Mouse (Mus musculus): Measurements from ENCODE around the gene Wwc1. TPM values are rescaled to one million over a fixed set of nuclear protein-coding genes. Genes with fewer than 3 reads are reported as not detected.

Gene Wwc1
- polyA plus RNA-seq, 1 experiment from 2014 or later: 2.0 TPM

DNA sequence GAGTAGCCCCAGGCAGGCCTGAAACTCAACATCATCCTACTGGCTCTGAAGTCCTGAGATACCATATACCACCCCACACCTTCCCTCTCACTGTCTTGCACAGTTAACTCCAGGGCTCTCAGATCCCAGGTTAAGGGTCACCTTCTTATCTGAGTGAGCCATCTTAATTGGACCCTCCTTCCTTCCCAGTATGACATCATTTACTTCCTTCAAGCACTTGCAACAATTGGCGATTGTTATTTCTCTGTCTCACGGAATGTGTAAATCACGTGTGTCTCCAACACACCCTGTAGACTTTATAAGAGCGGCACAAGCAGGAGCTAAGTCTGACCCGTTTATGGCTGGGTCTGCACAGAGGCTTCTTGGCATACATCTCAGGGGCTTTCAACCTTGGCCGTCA lies 35.1 kb downstream of the Wwc1 start:
- H3K9me3 ChIP-seq (ENCODE audit: control insufficient read depth, low read length): no peaks in the 10 kb centered on the region
- no peak overlapping the region for H3K4me2 ChIP-seq (ENCODE audit: low read length)
- no peak for ATAC-seq (ENCODE audit: insufficient number of reproducible peaks, insufficient read depth, low FRiP score, low read depth)
- 66% methylated on average over 6 of the region's 6 CpGs for WGBS
- H3K4me1 ChIP-seq (ENCODE audit: control insufficient read depth in 2 of 2, insufficient read depth in 2 of 2, low read length in 2 of 2): peaks cover 10% of the 10 kb centered on the region in 2 experiments
- no peak overlapping the region for H3K4me3 ChIP-seq (ENCODE audit: control insufficient read depth in 1 of 2, insufficient read depth in 1 of 2, low read depth in 1 of 2, low read length in 2 of 2)
- H3K27ac ChIP-seq (replicated peaks in 1 of 2; ENCODE audit: control insufficient read depth in 1 of 2, insufficient read depth in 1 of 2, low read depth in 2 of 2, low read length in 2 of 2): no peak overlapping the region
- H3K27me3 ChIP-seq (ENCODE audit: control insufficient read depth, insufficient read depth, low read length): no peaks in the 10 kb centered on the region
- no peaks in the 10 kb centered on the region for H3K36me3 ChIP-seq (ENCODE audit: control insufficient read depth, insufficient read depth, low read length)
- H3K9ac ChIP-seq (ENCODE audit: low read length): no peak overlapping the region

DNA sequence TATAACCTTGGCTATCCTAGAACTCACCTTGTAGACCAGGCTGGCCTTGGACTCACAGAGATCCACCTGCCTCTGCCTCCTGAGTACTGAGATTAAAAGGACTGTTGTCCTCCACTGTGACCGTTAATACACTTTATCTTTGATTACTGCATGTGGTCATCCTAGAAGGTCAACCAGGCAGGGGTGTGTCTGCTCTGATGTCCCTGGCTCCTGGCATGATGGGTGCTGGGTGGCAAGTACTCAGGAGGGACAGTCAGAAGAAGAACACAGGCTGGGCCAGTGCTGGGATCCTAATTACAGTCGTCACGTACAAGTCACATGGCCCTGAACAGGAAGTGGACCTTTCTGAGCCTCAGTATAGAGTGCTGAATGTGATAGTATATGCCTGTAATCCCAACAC lies 38.7 kb downstream of the Wwc1 start:
- H3K4me3 ChIP-seq (ENCODE audit: control insufficient read depth in 1 of 2, insufficient read depth in 1 of 2, low read depth in 1 of 2, low read length in 2 of 2): no peak overlapping the region
- H3K4me1 ChIP-seq (ENCODE audit: control insufficient read depth in 2 of 2, insufficient read depth in 2 of 2, low read length in 2 of 2): no peaks in the 10 kb centered on the region
- no peak overlapping the region for H3K27ac ChIP-seq (replicated peaks in 1 of 2; ENCODE audit: control insufficient read depth in 1 of 2, insufficient read depth in 1 of 2, low read depth in 2 of 2, low read length in 2 of 2)
- no peak for ATAC-seq (ENCODE audit: insufficient number of reproducible peaks, insufficient read depth, low FRiP score, low read depth)
- no peak overlapping the region for H3K4me2 ChIP-seq (ENCODE audit: low read length)
- WGBS: 58% methylated on average over 3 of the region's 3 CpGs
- no peaks in the 10 kb centered on the region for H3K9me3 ChIP-seq (ENCODE audit: control insufficient read depth, low read length)
- no peaks in the 10 kb centered on the region for H3K36me3 ChIP-seq (ENCODE audit: control insufficient read depth, insufficient read depth, low read length)
- H3K9ac ChIP-seq (ENCODE audit: low read length): no peak overlapping the region
- H3K27me3 ChIP-seq (ENCODE audit: control insufficient read depth, insufficient read depth, low read length): no peaks in the 10 kb centered on the region

DNA sequence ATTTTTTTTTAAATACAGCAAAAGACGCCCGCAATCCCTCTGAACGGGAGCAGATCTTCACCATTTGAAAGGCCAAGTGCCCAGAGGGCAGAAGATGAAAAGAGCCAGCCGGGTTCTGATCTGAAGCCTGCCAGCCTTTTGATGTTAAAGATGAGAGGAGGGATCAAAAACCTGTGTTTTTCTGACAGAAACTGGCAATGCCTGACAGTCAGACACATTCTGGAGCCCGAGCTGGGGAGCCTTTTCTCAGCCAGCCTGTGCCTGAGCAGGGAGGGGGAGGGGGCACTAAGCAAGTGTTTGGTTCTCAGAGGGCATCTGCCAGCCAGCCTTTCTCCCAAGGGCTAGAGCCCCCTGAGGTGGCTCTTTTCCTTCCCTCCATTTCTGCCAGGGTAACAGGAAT lies 39.3 kb downstream of the Wwc1 start:
- H3K27me3 ChIP-seq (ENCODE audit: control insufficient read depth, insufficient read depth, low read length): no peaks in the 10 kb centered on the region
- 72% methylated on average over 5 of the region's 5 CpGs for WGBS
- H3K4me1 ChIP-seq (ENCODE audit: control insufficient read depth in 2 of 2, insufficient read depth in 2 of 2, low read length in 2 of 2): no peaks in the 10 kb centered on the region
- H3K36me3 ChIP-seq (ENCODE audit: control insufficient read depth, insufficient read depth, low read length): no peaks in the 10 kb centered on the region
- H3K4me3 ChIP-seq (ENCODE audit: control insufficient read depth in 1 of 2, insufficient read depth in 1 of 2, low read depth in 1 of 2, low read length in 2 of 2): no peak overlapping the region
- H3K9ac ChIP-seq (ENCODE audit: low read length): no peak overlapping the region
- H3K9me3 ChIP-seq (ENCODE audit: control insufficient read depth, low read length): no peaks in the 10 kb centered on the region
- ATAC-seq (ENCODE audit: insufficient number of reproducible peaks, insufficient read depth, low FRiP score, low read depth): no peak
- no peak overlapping the region for H3K27ac ChIP-seq (replicated peaks in 1 of 2; ENCODE audit: control insufficient read depth in 1 of 2, insufficient read depth in 1 of 2, low read depth in 2 of 2, low read length in 2 of 2)
- no peak overlapping the region for H3K4me2 ChIP-seq (ENCODE audit: low read length)

DNA sequence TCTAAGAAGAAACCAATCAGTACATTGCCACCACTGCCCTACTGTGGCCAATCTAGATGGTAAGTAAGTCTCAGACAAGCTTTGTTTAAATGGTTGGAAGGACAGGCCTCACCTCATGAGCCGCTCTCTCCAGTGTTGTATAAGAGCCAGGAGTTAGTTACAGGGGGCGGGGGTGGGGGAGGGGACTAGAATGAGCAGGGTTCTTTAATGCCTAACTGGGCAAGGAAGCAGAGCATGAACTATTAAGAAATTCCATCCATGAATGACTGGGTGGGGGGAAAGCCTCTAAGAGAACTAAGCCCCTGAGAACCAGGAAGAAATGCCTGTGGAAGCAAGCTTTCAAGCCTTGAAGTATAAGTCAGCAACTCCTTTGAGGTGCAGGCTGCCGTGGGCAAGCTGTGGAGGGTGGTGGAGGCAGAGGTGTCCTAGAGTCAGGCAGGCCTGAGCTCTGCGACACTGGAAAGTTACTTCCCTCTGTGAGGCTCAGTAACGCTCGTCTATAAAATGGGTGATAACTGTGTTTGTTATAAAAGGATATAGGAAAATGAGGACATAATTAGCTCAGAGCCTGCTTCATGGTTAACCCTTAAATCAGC lies 41.4 kb downstream of the Wwc1 start:
- 67% methylated on average over 6 of the region's 6 CpGs for WGBS
- Histone ChIP-seq H3K36me3 (ENCODE audit: control insufficient read depth, insufficient read depth, low read length) (no peaks in the 10 kb centered on the region), H3K4me3 (ENCODE audit: control insufficient read depth in 1 of 2, insufficient read depth in 1 of 2, low read depth in 1 of 2, low read length in 2 of 2) (no peak overlapping the region), H3K4me1 (ENCODE audit: control insufficient read depth in 2 of 2, insufficient read depth in 2 of 2, low read length in 2 of 2) (peaks cover 0 to 3% of the 10 kb centered on the region in 2 experiments; a peak in 1 of 4 replicates), H3K27ac (replicated peaks in 1 of 2; ENCODE audit: control insufficient read depth in 1 of 2, insufficient read depth in 1 of 2, low read depth in 2 of 2, low read length in 2 of 2) (no peak overlapping the region), H3K27me3 (ENCODE audit: control insufficient read depth, insufficient read depth, low read length) (no peaks in the 10 kb centered on the region), H3K9ac (ENCODE audit: low read length) (no peak overlapping the region), H3K9me3 (ENCODE audit: control insufficient read depth, low read length) (no peaks in the 10 kb centered on the region), H3K4me2 (ENCODE audit: low read length) (no peak overlapping the region)
- ATAC-seq (ENCODE audit: insufficient number of reproducible peaks, insufficient read depth, low FRiP score, low read depth): no peak

DNA sequence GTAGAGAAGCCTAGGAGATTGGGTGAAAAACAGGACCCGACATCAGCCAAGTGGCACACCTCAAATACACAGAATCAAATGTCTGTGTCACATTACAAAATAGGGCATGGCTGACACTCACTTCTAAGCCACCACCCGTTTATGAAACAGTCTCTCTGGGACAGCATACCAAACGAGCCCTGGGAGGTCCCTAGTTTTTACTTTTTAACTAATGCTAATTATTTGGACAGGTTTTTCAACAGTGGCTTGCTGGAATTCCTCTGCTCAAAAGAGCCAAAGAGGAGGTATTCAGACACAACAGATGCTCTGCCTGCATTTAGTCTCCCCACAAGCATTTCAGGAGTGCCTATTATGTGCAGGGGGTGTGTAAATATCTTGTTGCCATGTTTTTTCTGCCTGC lies 44.7 kb downstream of the Wwc1 start:
- Histone ChIP-seq H3K9ac (ENCODE audit: low read length) (no peak overlapping the region), H3K4me1 (ENCODE audit: control insufficient read depth in 2 of 2, insufficient read depth in 2 of 2, low read length in 2 of 2) (peaks cover 5 to 6% of the 10 kb centered on the region in 2 experiments; a peak in 3 of 4 replicates), H3K4me3 (ENCODE audit: control insufficient read depth in 1 of 2, insufficient read depth in 1 of 2, low read depth in 1 of 2, low read length in 2 of 2) (no peak overlapping the region), H3K9me3 (ENCODE audit: control insufficient read depth, low read length) (no peaks in the 10 kb centered on the region), H3K27me3 (ENCODE audit: control insufficient read depth, insufficient read depth, low read length) (no peaks in the 10 kb centered on the region), H3K27ac (replicated peaks in 1 of 2; ENCODE audit: control insufficient read depth in 1 of 2, insufficient read depth in 1 of 2, low read depth in 2 of 2, low read length in 2 of 2) (no peak overlapping the region), H3K4me2 (ENCODE audit: low read length) (no peak overlapping the region), H3K36me3 (ENCODE audit: control insufficient read depth, insufficient read depth, low read length) (no peaks in the 10 kb centered on the region)
- no peak for ATAC-seq (ENCODE audit: insufficient number of reproducible peaks, insufficient read depth, low FRiP score, low read depth)
- WGBS: 66% methylated on average over 3 of the region's 3 CpGs

DNA sequence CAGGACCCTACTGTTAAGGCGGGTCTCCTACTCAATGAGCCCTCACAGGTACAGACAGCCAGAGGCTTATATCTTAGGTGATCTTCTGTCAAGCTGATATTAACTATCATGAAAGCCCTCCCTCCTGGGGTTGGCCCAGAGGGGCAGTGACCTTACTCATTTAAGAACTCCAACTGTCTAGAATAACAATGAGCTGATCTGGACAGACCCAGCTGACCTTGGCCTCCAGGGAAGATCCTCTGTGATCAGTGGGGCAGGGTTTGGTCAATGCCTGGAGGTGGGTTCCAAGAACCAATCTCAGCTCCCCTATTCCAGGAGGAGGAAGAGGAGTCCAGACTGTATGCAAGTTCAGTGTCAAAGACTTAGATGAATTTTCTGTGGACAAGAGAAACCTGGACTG lies 45.2 kb downstream of the Wwc1 start:
- no peaks in the 10 kb centered on the region for H3K27me3 ChIP-seq (ENCODE audit: control insufficient read depth, insufficient read depth, low read length)
- no peak for ATAC-seq (ENCODE audit: insufficient number of reproducible peaks, insufficient read depth, low FRiP score, low read depth)
- H3K36me3 ChIP-seq (ENCODE audit: control insufficient read depth, insufficient read depth, low read length): no peaks in the 10 kb centered on the region
- H3K4me1 ChIP-seq (ENCODE audit: control insufficient read depth in 2 of 2, insufficient read depth in 2 of 2, low read length in 2 of 2): peaks cover 5 to 6% of the 10 kb centered on the region in 2 experiments; a peak in 3 of 4 replicates
- 88% methylated on average over 1 of the region's 1 CpGs for WGBS
- no peak overlapping the region for H3K27ac ChIP-seq (replicated peaks in 1 of 2; ENCODE audit: control insufficient read depth in 1 of 2, insufficient read depth in 1 of 2, low read depth in 2 of 2, low read length in 2 of 2)
- no peak overlapping the region for H3K9ac ChIP-seq (ENCODE audit: low read length)
- no peak overlapping the region for H3K4me2 ChIP-seq (ENCODE audit: low read length)
- no peaks in the 10 kb centered on the region for H3K9me3 ChIP-seq (ENCODE audit: control insufficient read depth, low read length)
- no peak overlapping the region for H3K4me3 ChIP-seq (ENCODE audit: control insufficient read depth in 1 of 2, insufficient read depth in 1 of 2, low read depth in 1 of 2, low read length in 2 of 2)

DNA sequence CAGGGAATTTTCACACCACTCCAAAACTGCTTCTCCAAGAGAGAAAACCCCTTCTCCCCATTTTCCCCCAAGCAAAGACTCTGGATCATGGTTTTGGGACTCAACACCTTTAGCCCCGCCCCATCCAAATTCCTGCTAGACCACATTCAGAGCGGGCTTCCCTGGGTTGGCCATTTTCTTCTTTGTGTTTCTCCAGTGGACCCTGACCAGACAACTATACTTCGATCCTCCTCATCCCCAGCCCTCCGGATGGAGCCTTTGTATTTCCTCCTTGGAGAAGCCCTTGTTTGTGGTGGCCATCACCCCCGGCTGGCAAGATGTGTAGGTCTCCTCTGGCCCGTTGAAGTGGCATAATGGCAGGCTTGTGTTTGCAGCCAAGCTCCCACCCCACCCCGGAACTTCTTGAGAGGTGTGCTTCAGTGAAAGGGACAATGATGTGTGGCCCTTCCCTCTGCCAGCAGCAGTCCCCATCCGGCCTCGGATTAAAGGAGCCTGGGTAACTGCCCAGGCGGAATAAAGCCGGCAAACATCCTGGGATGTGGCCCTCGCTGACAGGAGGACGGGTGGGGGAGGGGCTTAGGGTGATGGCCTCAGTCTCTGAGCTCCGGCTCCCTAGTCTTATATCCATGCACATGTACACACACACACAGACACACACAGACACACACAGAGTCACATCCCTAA lies 46.8 kb downstream of the Wwc1 start:
- no peaks in the 10 kb centered on the region for H3K27me3 ChIP-seq (ENCODE audit: control insufficient read depth, insufficient read depth, low read length)
- H3K36me3 ChIP-seq (ENCODE audit: control insufficient read depth, insufficient read depth, low read length): no peaks in the 10 kb centered on the region
- ATAC-seq (ENCODE audit: insufficient number of reproducible peaks, insufficient read depth, low FRiP score, low read depth): no peak
- H3K9me3 ChIP-seq (ENCODE audit: control insufficient read depth, low read length): no peaks in the 10 kb centered on the region
- H3K27ac ChIP-seq (replicated peaks in 1 of 2; ENCODE audit: control insufficient read depth in 1 of 2, insufficient read depth in 1 of 2, low read depth in 2 of 2, low read length in 2 of 2): no peak overlapping the region
- peaks cover 5 to 6% of the 10 kb centered on the region in 2 experiments; a peak in 3 of 4 replicates for H3K4me1 ChIP-seq (ENCODE audit: control insufficient read depth in 2 of 2, insufficient read depth in 2 of 2, low read length in 2 of 2)
- H3K4me3 ChIP-seq (ENCODE audit: control insufficient read depth in 1 of 2, insufficient read depth in 1 of 2, low read depth in 1 of 2, low read length in 2 of 2): no peak overlapping the region
- H3K9ac ChIP-seq (ENCODE audit: low read length): no peak overlapping the region
- no peak overlapping the region for H3K4me2 ChIP-seq (ENCODE audit: low read length)
- 37% methylated on average over 14 of the region's 14 CpGs for WGBS
